In genomic region chr10:106872714-106873113, GRCm38 (mm10) we compare ENCODE assay signal across 15 mouse cellular contexts.
"Had no signal": no experiment of that assay in that cellular context is flagged by ENCODE, and none has a peak within 500 bp of the region (broad histone marks: within the 10 kb centered on the region; RNA-seq: fewer than 3 reads in every experiment).

No protein-coding gene starts in this region.

- H3K4me2 ChIP-seq: neural tube, embryonic 15.5 days; stomach, embryonic 15.5 days had no signal

- H3K9me3 ChIP-seq: neural tube, embryonic 15.5 days; stomach, embryonic 15.5 days had no signal

- H3K4me1 ChIP-seq: neural tube, embryonic 15.5 days; stomach, embryonic 15.5 days had no signal

- H3K36me3 ChIP-seq: neural tube, embryonic 15.5 days; stomach, embryonic 15.5 days had no signal

- H3K27ac ChIP-seq: neural tube, embryonic 15.5 days; stomach, embryonic 15.5 days; stomach, postnatal 0 days had no signal

- DNase-seq: retina, postnatal 1 day; right cerebral cortex, adult 18-20 months; right cerebral cortex, postnatal 14 days; right cerebral cortex, postnatal 25 days; right cerebral cortex, postnatal 4 days; spleen, adult 18-20 months; thymus, adult 18-20 months; thymus, adult 2 months; thymus, postnatal 14 days; thymus, postnatal 25 days; thymus, postnatal 36 days; thymus, postnatal 4 days had no signal

- H3K4me3 ChIP-seq: neural tube, embryonic 15.5 days; stomach, embryonic 15.5 days had no signal

- H3K9ac ChIP-seq: neural tube, embryonic 15.5 days; stomach, embryonic 15.5 days had no signal

- H3K27me3 ChIP-seq: neural tube, embryonic 15.5 days; stomach, embryonic 15.5 days had no signal
